Mouse (Mus musculus) E14TG2a.4 (cell line): ENCODE data around the gene Dip2a.

ENCODE experiments used
- CTCF ChIP-seq: conservative IDR thresholded peaks from 2 replicates; pipeline ENCODE4 v1.5.1; 2014; ENCODE audit warnings: low read length
- POU5F1 ChIP-seq: IDR thresholded peaks from 2 replicates; pipeline ENCODE4 v1.6.1; 2014; ENCODE audit warnings: low read length, borderline replicate concordance

DNA sequence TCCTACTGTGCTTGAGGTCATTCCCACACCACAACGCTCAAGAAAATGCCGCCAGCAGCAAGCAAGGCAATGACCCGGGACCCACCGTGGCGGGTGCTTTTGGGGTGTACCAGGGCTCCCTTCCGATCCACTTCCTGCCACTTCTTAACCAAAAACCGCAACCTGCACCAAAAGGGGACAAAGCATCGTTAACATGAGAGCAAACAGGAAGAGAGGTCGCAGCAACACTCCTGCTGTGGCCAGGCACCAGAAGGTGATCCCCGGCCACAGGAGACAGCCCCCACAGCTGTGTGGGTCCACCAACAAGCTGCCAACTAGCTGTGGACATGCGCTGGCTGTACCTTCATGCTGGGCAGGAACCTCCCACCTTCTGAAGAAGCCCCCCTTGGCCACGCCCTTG is 9.9 kb upstream of the Dip2a start:
- TF ChIP-seq CTCF, result no peak
- TF ChIP-seq POU5F1, result no peak
